In the genomic region with DNA sequence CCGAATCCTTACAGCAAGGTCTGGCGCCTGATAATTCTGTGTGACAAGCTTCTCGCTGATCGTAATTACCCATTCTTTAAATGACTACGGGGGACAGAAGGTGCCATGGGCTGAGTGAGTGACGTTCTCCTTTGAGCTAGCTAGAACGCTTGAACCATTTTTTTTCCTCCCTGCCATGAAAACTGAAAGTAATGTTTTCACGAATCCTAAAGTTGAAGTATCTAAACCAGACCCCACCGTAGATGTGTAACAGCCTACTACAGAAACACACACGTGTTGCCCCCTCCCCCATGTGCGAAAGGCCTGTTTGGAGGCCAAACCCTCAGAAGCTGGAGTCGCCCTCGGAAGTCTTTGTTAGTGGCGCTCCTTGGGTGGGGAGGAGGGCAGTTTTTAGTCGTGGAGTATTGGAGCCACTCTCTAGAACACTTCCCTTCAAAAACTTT, we compare ENCODE assay signal across 8 mouse cellular contexts. TPM values are rescaled to one million over a fixed set of nuclear protein-coding genes. Genes with fewer than 3 reads are reported as not detected.
DNase-seq lines count a peak whose midpoint lies in the region; TF ChIP-seq lines count a peak whose summit lies in the region.

No protein-coding gene starts in this region.

- TF ChIP-seq EP300 in heart, adult 2 months (IDR thresholded peaks at IDR 0.05; ENCODE audit: insufficient read depth, low read depth, low read length) = no peak

- H3K9ac ChIP-seq in heart, adult 2 months (ENCODE audit: low read depth, low read length) = peak overlapping the region; percentile 100

- TF ChIP-seq CTCF in left cerebral cortex, adult 2 months (IDR thresholded peaks at IDR 0.05) = no peak
- TF ChIP-seq CTCF in brain, embryonic 14.5 days (IDR thresholded peaks at IDR 0.05; ENCODE audit: borderline replicate concordance, extremely low read depth, insufficient read depth, insufficient read length) = no peak
- TF ChIP-seq CTCF in heart, adult 2 months (IDR thresholded peaks at IDR 0.05) = no peak
- no peak for TF ChIP-seq CTCF in small intestine, adult 2 months (IDR thresholded peaks at IDR 0.05; ENCODE audit: extremely low read depth, insufficient read length, insufficient replicate concordance, low read depth, low read length)

- intact Hi-C loops in left cerebral cortex, adult 2 months (cut with DNase I) = loop anchor here (2.0 kb wide), 1 partner anchor 22 kb away; the partner anchor contains the start of genes Socs4 and Wdhd1
- intact Hi-C loops in heart, adult 2 months (cut with DNase I) = loop anchor here (2.0 to 5.0 kb wide), 2 partner anchors 22 to 98 kb away; partner anchors contain the start of genes Socs4 and Wdhd1

- peaks cover 14% of the 10 kb centered on the region for H3K79me2 ChIP-seq in heart, adult 2 months (replicated peaks; ENCODE audit: control insufficient read depth, insufficient read depth, low read length)

- 1% methylated on average over 15 of the region's 15 CpGs for WGBS in heart, adult 2 months
- under 1% methylated on average over 15 of the region's 15 CpGs for WGBS in small intestine, adult 2 months

- no peak for DNase-seq in left cerebral cortex, adult 2 months (ENCODE audit: extremely low spot score in 1 of 2, low spot score in 2 of 2)
- DNase-seq in left cerebral cortex, adult 11 months (ENCODE audit: low spot score) = no peak
- DNase-seq in brain, embryonic 14.5 days (ENCODE audit: low read depth) = peak; percentile 66
- DNase-seq in heart, adult 2 months = peak; percentile 21 to 37
- peak; percentile 15 for DNase-seq in kidney, adult 11 months
- DNase-seq in lung, postnatal 10 days = peak; percentile 49
- no peak for DNase-seq in layer of hippocampus, adult 9-10 months (ENCODE audit: low spot score)

- no peaks in the 10 kb centered on the region for H3K27me3 ChIP-seq in heart, adult 2 months (ENCODE audit: control insufficient read depth, insufficient read depth, low read length)
- no peaks in the 10 kb centered on the region for H3K27me3 ChIP-seq in small intestine, adult 2 months (ENCODE audit: control insufficient read depth, insufficient read depth, low read length)

- TF ChIP-seq POLR2A in brain, embryonic 14.5 days (IDR thresholded peaks at IDR 0.05; ENCODE audit: borderline replicate concordance, extremely low read depth, insufficient read depth, insufficient read length, poor library complexity, severe bottlenecking) = no peak
- TF ChIP-seq POLR2A in heart, adult 2 months (IDR thresholded peaks at IDR 0.05; ENCODE audit: insufficient read depth, low read depth, low read length) = no peak
- no peak for TF ChIP-seq POLR2A in small intestine, adult 2 months (IDR thresholded peaks at IDR 0.05; ENCODE audit: low read depth, low read length)

- H3K4me3 ChIP-seq in left cerebral cortex, adult 2 months = peak overlapping the region; percentile 99
- H3K4me3 ChIP-seq in heart, adult 2 months = peak overlapping the region; percentile 96
- peak overlapping the region; percentile 94 for H3K4me3 ChIP-seq in small intestine, adult 2 months (ENCODE audit: low read depth, low read length)

- peaks cover 21% of the 10 kb centered on the region for H3K36me3 ChIP-seq in heart, adult 2 months (ENCODE audit: control insufficient read depth, insufficient read depth, low read length)
- H3K36me3 ChIP-seq in small intestine, adult 2 months (ENCODE audit: control insufficient read depth, insufficient read depth, low read length) = peaks cover 3% of the 10 kb centered on the region; the same call in 1 of the 2 replicates

- H3K27ac ChIP-seq in left cerebral cortex, adult 2 months = peak overlapping the region; percentile 98
- peak overlapping the region; percentile 95 for H3K27ac ChIP-seq in heart, adult 2 months
- H3K27ac ChIP-seq in small intestine, adult 2 months (ENCODE audit: insufficient read depth, low read depth, low read length) = peak overlapping the region; percentile 59

- peaks cover 7% of the 10 kb centered on the region for H3K4me1 ChIP-seq in heart, adult 2 months (ENCODE audit: control insufficient read depth, insufficient read depth, low read length)
- H3K4me1 ChIP-seq in small intestine, adult 2 months (ENCODE audit: control insufficient read depth, insufficient read depth, insufficient read length, low read length) = peaks cover 19% of the 10 kb centered on the region; the same call in 1 of the 2 replicates

RNA-seq across cellular contexts. Expression of gene Mapk1ip1l, which starts 0.8 kb away (rescaled TPM):
- 10 to 100 TPM; 46.7 to 51.9 TPM for total RNA-seq in left cerebral cortex, adult 2 months (2021)
- 49.8 and 60.3 TPM in 2 replicates for polyA plus RNA-seq in brain, embryonic 14.5 days (2012; rRNA removed)
- total RNA-seq in heart, adult 2 months (2021) = 10 to 100 TPM; 29.8 to 34.2 TPM
- 14.6 and 15.0 TPM in 2 replicates for polyA plus RNA-seq in heart, adult 2 months (2012; rRNA removed)
- polyA plus RNA-seq in small intestine, adult 2 months (2012; rRNA removed) = 27.2 and 94.6 TPM in 2 replicates

RNA-seq across cellular contexts. Expression of gene Socs4, which starts 22.1 kb away (rescaled TPM):
- 10 to 100 TPM; 11.7 to 14.6 TPM for total RNA-seq in left cerebral cortex, adult 2 months (2021)
- 6.7 and 9.9 TPM in 2 replicates for polyA plus RNA-seq in brain, embryonic 14.5 days (2012; rRNA removed)
- 10 to 100 TPM; 13.4 to 14.9 TPM for total RNA-seq in heart, adult 2 months (2021)
- 2.2 and 5.5 TPM in 2 replicates for polyA plus RNA-seq in heart, adult 2 months (2012; rRNA removed)
- 1.1 and 2.7 TPM in 2 replicates for polyA plus RNA-seq in small intestine, adult 2 months (2012; rRNA removed)

RNA-seq across cellular contexts. Expression of gene Wdhd1, which starts 22.2 kb away (rescaled TPM):
- 1 to 10 TPM; 4.9 to 6.8 TPM for total RNA-seq in left cerebral cortex, adult 2 months (2021)
- polyA plus RNA-seq in brain, embryonic 14.5 days (2012; rRNA removed) = 15.3 and 15.9 TPM in 2 replicates
- under 1 TPM; 0.48 to 0.73 TPM for total RNA-seq in heart, adult 2 months (2021)
- polyA plus RNA-seq in heart, adult 2 months (2012; rRNA removed) = 0.33 and 0.53 TPM in 2 replicates
- polyA plus RNA-seq in small intestine, adult 2 months (2012; rRNA removed) = 0.69 and 1.3 TPM in 2 replicates

Comparison
In these comparisons a context has a peak if more than half of its experiments do, and no peak if none do; other contexts are left out.
1. DNase-seq: peak in brain, embryonic 14.5 days (single experiment), heart, adult 2 months (2 of 2), kidney, adult 11 months (single experiment) and lung, postnatal 10 days (single experiment); none in left cerebral cortex, adult 2 months (0 of 2), left cerebral cortex, adult 11 months (single experiment) and layer of hippocampus, adult 9-10 months (single experiment).
2. Peak in every context shown above with its lines, with median percentiles within 50 percentile points of each other: H3K27ac ChIP-seq and H3K4me3 ChIP-seq.